Mouse (Mus musculus) neutrophil, adult 59 days (primary cell): ENCODE data around the gene Fpgt. TPM values are rescaled to one million over a fixed set of nuclear protein-coding genes. Genes with fewer than 3 reads are reported as not detected.

Source experiments
- total RNA-seq, 2 experiments: library from RNA; stranded (reverse); gene quantifications; 1 replicate in 1 of 2; 2 replicates in 1 of 2; pipeline ENCODE4 v1.2.4; 2023

Fpgt gene
- 1 to 10 TPM; 1.8 to 3.4 TPM for total RNA-seq

DNA sequence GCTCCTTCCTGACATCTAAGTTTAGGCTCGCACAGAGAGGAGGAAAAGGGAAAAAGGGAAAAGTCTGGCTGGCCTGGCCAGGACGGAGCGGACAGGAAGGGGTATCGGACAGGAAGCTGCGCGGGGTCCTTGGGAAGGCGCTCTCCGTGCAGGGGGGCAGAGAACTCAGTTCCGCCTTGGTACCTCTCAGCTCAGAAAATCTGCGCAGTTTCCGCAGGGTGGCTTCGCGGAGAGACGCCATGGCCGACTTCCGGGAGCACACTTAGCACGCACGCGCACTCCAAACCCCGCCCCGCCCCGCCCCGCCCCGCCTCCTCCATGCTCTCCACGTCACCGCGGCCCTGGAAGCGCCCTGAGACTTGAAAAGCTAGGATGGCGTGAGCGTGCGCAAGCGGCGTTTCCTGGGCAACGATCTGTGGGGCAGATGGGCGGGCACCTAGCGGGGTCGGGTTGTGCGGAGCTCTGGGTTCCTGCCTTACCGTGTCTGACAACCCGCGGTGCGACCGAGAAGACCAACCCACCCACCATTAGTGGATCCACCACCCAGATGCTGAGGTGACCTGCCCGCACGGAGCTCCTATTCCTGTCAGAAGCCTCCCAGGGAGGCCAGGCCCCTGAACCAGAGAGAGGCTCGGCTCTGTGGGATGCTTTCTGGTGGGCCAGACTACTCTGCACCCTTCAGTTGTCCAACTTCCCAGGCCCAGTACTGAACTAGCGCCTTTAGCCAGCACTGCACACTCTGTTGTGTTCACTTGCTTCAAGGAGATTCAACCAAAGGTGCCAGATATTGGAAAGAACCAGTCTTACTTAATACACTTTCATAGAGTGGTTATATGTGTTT lies at the start of gene Fpgt, which contains the start of gene Lrriq3:
Gene Fpgt, minus strand, starts transcription at position 288 of the 841 bp plus-strand sequence.
Gene Lrriq3, plus strand, starts transcription at position 319 of the 841 bp plus-strand sequence.

DNA sequence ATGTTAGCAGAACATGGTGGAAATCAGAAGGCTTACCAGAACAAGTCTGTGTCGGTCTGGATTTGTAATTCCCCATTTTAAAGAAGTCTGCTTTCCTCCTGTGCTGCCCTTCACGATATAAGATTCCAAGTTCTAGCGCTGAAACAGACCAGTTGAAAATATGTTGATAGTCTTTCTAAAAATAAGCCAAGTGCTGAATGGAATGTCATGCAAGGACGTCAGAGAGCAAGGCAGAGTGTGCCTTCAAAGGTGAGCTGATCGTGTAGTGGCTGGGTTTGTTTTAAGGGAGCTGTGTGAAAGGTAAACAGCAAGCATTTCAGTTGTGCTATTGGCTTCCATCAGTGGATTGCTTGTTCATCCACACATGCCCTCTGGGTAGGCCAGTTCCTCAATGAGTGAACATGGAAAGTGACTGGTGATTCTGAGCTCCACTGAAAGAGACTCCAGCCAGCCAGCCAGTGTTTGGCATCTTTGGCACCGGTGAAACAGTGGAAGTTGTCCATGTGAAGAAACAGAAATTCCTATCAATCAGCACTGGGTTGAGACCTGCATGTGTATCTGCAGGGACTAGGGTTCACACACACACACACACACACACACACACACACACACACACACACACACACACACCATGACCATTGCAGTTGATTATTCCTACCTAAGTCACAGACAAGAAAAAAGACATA lies 37.8 kb downstream of the Fpgt start, which contains the start of gene Tnni3k:
Gene Tnni3k, minus strand, starts transcription at position 177 of the 686 bp plus-strand sequence.

Other genes starting within 250 kb of the Fpgt start
- gene Tnni3k, start 38.0 kb downstream of the Fpgt start, total RNA-seq, result not detected
- gene Lrriq3, start within 50 bp of the Fpgt start, total RNA-seq, result not detected